Mouse (Mus musculus): Measurements from ENCODE around the gene Fam151b. TPM values are rescaled to one million over a fixed set of nuclear protein-coding genes. Genes with fewer than 3 reads are reported as not detected.

Gene Fam151b
- total and polyA plus RNA-seq, 2 experiments from 2014 or later: 9.9 TPM; not detected in 1

- no peaks in the 10 kb centered on the region for H3K36me3 ChIP-seq (ENCODE audit: insufficient read depth)
- no peak overlapping the region for H3K9ac ChIP-seq
- DNase-seq (no peak), ATAC-seq (no peak)
- no peak overlapping the region for H3K27ac ChIP-seq (ENCODE audit: low read depth, low read length)
- H3K4me2 ChIP-seq (ENCODE audit: low read depth): no peak overlapping the region
- TF ChIP-seq CTCF (IDR thresholded peaks at IDR 0.05; ENCODE audit: low read depth): no peak
- H3K4me1 ChIP-seq (ENCODE audit: insufficient read depth): no peaks in the 10 kb centered on the region
- H3K4me3 ChIP-seq (ENCODE audit: low read depth, low read length): no peak overlapping the region
- no peaks in the 10 kb centered on the region for H3K9me3 ChIP-seq (ENCODE audit: low read length)
- 96% methylated on average over 7 of the region's 7 CpGs for WGBS
- H3K27me3 ChIP-seq (ENCODE audit: insufficient read depth, low read length): no peaks in the 10 kb centered on the region
Observed at GRCm38 (mm10) chr13:92446872-92447271, 36.9 kb downstream of the Fam151b start.

GRCm38 (mm10) chr13:92440286-92440685, 43.5 kb downstream of the Fam151b start:
- no peak overlapping the region for H3K9ac ChIP-seq
- TF ChIP-seq CTCF (IDR thresholded peaks at IDR 0.05; ENCODE audit: low read depth): no peak
- no peaks in the 10 kb centered on the region for H3K27me3 ChIP-seq (ENCODE audit: insufficient read depth, low read length)
- H3K36me3 ChIP-seq (ENCODE audit: insufficient read depth): no peaks in the 10 kb centered on the region
- H3K4me1 ChIP-seq (ENCODE audit: insufficient read depth): no peaks in the 10 kb centered on the region
- ATAC-seq (no peak), DNase-seq (no peak)
- no peak overlapping the region for H3K27ac ChIP-seq (ENCODE audit: low read depth, low read length)
- H3K4me3 ChIP-seq (ENCODE audit: low read depth, low read length): no peak overlapping the region
- no peaks in the 10 kb centered on the region for H3K9me3 ChIP-seq (ENCODE audit: low read length)
- WGBS: 76% methylated on average over 13 of the region's 13 CpGs
- H3K4me2 ChIP-seq (ENCODE audit: low read depth): no peak overlapping the region

DNA sequence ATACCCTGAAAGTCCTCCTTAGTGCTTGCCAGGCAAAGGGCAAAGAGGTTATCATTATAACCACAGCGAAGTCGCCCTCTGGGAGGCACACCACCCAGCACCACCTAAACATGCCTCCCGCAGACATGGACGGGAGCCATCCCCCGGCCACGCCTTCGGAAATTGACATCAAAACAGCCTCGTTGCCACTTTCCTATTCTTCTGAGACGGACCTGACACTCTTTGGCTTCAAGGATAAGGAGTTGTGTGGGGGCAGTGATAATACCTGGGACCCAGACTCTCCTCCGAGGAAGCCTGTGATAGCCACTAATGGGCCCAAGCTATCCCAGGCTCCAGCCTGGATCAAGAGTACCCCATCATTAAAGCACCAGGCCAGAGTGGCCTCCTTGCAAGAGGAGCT, 45.2 kb downstream of the Fam151b start:
- no peaks in the 10 kb centered on the region for H3K9me3 ChIP-seq (ENCODE audit: low read length)
- H3K36me3 ChIP-seq (ENCODE audit: insufficient read depth): no peaks in the 10 kb centered on the region
- no peaks in the 10 kb centered on the region for H3K27me3 ChIP-seq (ENCODE audit: insufficient read depth, low read length)
- H3K4me1 ChIP-seq (ENCODE audit: insufficient read depth): no peaks in the 10 kb centered on the region
- H3K4me2 ChIP-seq (ENCODE audit: low read depth): no peak overlapping the region
- no peak overlapping the region for H3K4me3 ChIP-seq (ENCODE audit: low read depth, low read length)
- ATAC-seq: no peak
- no peak for DNase-seq
- no peak for TF ChIP-seq CTCF (IDR thresholded peaks at IDR 0.05; ENCODE audit: low read depth)
- H3K27ac ChIP-seq (ENCODE audit: low read depth, low read length): no peak overlapping the region
- WGBS: 91% methylated on average over 10 of the region's 10 CpGs
- H3K9ac ChIP-seq: no peak overlapping the region

GRCm38 (mm10) chr13:92427351-92427855, 56.4 kb downstream of the Fam151b start:
- H3K27ac ChIP-seq (ENCODE audit: low read depth, low read length): no peak overlapping the region
- TF ChIP-seq CTCF (IDR thresholded peaks at IDR 0.05; ENCODE audit: low read depth): no peak
- no peaks in the 10 kb centered on the region for H3K4me1 ChIP-seq (ENCODE audit: insufficient read depth)
- 47% methylated on average over 4 of the region's 4 CpGs for WGBS
- DNase-seq (no peak), ATAC-seq (no peak)
- H3K4me2 ChIP-seq (ENCODE audit: low read depth): peak overlapping the region; percentile 99
- peaks cover 10% of the 10 kb centered on the region for H3K27me3 ChIP-seq (ENCODE audit: insufficient read depth, low read length)
- no peaks in the 10 kb centered on the region for H3K9me3 ChIP-seq (ENCODE audit: low read length)
- peak overlapping the region; percentile 62 for H3K4me3 ChIP-seq (ENCODE audit: low read depth, low read length)
- peak overlapping the region; percentile 51; the same call in 1 of the 2 replicates for H3K9ac ChIP-seq
- H3K36me3 ChIP-seq (ENCODE audit: insufficient read depth): no peaks in the 10 kb centered on the region

DNA sequence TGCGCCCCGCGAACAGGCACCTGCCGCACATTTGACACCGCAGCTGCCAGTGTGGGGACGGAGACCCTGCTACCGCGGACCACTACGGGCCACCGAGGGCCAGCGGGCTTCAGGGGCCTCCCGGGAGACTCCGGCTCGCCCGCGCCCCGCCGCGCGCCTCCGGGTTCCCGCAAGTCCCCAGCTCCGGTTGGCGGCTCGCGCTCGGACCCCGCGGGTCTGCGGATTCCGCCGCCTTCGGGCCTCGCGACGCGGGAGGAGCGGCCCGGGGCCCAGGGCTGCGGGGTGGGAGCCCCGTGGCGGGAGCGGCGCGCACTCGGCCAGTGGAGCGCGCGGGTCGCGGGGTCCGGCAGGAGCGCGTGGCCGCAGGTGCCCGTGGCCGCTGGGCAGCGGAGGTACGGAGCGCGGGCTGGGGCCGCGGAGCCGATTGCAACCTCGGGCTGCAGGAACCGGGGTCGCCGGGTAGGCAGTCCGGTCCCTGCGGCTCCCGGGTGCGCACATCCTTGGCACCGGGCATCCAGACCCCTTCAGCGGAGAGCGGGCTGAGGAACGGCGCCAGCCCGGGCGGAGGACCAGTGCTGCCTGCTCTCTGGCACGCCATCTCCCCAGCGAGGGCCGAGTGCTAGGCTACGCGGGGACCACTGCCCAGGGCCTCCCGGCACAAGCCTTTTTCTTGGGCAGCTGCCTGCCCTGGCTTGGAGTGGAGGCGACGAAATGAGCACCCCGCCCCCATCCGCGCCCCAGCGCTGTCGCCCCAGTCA, 57.3 kb downstream of the Fam151b start:
- DNase-seq (peak; percentile 35), ATAC-seq (peak; percentile 72)
- Histone ChIP-seq H3K9me3 (ENCODE audit: low read length) (no peaks in the 10 kb centered on the region), H3K4me1 (ENCODE audit: insufficient read depth) (no peaks in the 10 kb centered on the region), H3K27ac (ENCODE audit: low read depth, low read length) (no peak overlapping the region), H3K4me3 (ENCODE audit: low read depth, low read length) (peak overlapping the region; percentile 62), H3K36me3 (ENCODE audit: insufficient read depth) (no peaks in the 10 kb centered on the region), H3K27me3 (ENCODE audit: insufficient read depth, low read length) (peaks cover 10% of the 10 kb centered on the region), H3K4me2 (ENCODE audit: low read depth) (peak overlapping the region; percentile 99), H3K9ac (peak overlapping the region; percentile 51)
- TF ChIP-seq CTCF (IDR thresholded peaks at IDR 0.05; ENCODE audit: low read depth): no peak
- 3% methylated on average over 85 of the region's 92 CpGs for WGBS

DNA sequence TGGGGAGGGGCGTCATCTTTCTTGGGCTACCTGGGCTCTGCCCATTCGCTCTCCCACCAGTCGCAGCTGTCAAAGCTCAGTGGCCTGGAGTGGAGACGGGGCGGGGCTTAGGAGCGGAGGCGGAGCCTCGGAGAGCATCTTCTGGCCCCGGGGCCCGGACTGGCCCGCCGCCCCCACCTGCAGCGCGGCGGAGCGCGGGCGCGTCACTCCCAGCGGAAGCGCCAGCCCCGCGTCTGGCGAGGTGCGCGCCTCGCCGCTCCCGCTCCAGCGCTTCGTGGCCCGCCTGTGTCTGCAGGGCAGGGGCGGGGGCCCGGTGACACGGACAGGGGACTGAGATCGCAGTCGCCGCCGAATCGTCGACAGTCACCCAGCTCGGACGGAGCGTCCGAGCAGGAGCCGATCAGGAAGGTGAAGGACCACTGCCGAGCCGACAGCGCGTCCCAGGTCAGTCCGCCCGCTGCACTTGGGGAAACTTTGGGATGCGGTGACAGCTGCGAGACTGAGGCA, 58.0 kb downstream of the Fam151b start, which contains the start of gene Ankrd34b:
TSS of gene Ankrd34b (plus strand) at position 139 of the 507 bp plus-strand sequence.
- H3K27me3 ChIP-seq (ENCODE audit: insufficient read depth, low read length): peaks cover 10% of the 10 kb centered on the region
- H3K36me3 ChIP-seq (ENCODE audit: insufficient read depth): no peaks in the 10 kb centered on the region
- H3K27ac ChIP-seq (ENCODE audit: low read depth, low read length): no peak within 1 kb of the TSS
- peak within 1 kb of the TSS; percentile 99 for H3K4me2 ChIP-seq (ENCODE audit: low read depth)
- H3K9ac ChIP-seq: peak within 1 kb of the TSS; percentile 51
- 2% methylated on average over 53 of the region's 54 CpGs for WGBS
- no peak for TF ChIP-seq CTCF (IDR thresholded peaks at IDR 0.05; ENCODE audit: low read depth)
- H3K9me3 ChIP-seq (ENCODE audit: low read length): no peaks in the 10 kb centered on the region
- ATAC-seq (peak; percentile 70), DNase-seq (peak; percentile 45)
- no peaks in the 10 kb centered on the region for H3K4me1 ChIP-seq (ENCODE audit: insufficient read depth)
- peak within 1 kb of the TSS; percentile 62 for H3K4me3 ChIP-seq (ENCODE audit: low read depth, low read length)

DNA sequence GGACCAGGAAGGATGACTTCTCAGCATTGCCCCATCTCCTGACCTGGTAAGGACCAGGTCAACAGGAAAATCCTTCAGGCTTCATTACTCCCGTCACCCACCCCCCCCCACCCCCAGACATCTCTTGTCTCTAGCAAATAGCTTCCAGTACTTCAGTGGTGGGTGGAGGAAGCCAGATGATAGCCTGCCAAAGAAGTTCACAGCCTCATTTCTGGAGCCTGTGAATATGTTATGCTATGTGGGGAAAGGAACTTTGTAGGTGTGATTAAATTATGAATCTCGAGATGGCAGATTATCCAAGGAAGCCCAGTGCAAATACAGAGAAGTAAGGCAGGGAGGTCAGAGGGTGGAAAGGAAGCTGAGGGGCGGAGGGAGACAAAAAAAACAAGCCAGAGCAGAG, 60.1 kb downstream of the Fam151b start:
- ATAC-seq (no peak), DNase-seq (no peak)
- no peak overlapping the region for H3K9ac ChIP-seq
- 61% methylated on average over 3 of the region's 3 CpGs for WGBS
- H3K4me3 ChIP-seq (ENCODE audit: low read depth, low read length): no peak overlapping the region
- no peak overlapping the region for H3K27ac ChIP-seq (ENCODE audit: low read depth, low read length)
- H3K9me3 ChIP-seq (ENCODE audit: low read length): no peaks in the 10 kb centered on the region
- peaks cover 10% of the 10 kb centered on the region for H3K27me3 ChIP-seq (ENCODE audit: insufficient read depth, low read length)
- TF ChIP-seq CTCF (IDR thresholded peaks at IDR 0.05; ENCODE audit: low read depth): no peak
- no peaks in the 10 kb centered on the region for H3K4me1 ChIP-seq (ENCODE audit: insufficient read depth)
- H3K36me3 ChIP-seq (ENCODE audit: insufficient read depth): no peaks in the 10 kb centered on the region
- H3K4me2 ChIP-seq (ENCODE audit: low read depth): no peak overlapping the region
